Mouse (Mus musculus) gastrocnemius, postnatal 36 days (tissue): ENCODE measurements around the gene Cdk5r2. TPM values are rescaled to one million over a fixed set of nuclear protein-coding genes. Genes with fewer than 3 reads are reported as not detected.
A peak's percentile ranks its signal among the peaks of the same experiment; 100 is the strongest.
"Not testable (repeated sequence)": the region's sequence is repeated elsewhere in the genome, so short reads cannot be mapped to it uniquely, and the experiment has no call there.

ENCODE experiments used
- DNase-seq, 2 experiments: peaks; one replicate each; pipeline ENCODE4 v3.0.0; 2022
- intact Hi-C: fragments of 180-260 bp; cut with DNase I; formaldehyde crosslinking; loops from one replicate; pipeline ENCODE4 v1.15.1; 2025
- long read RNA-seq, 2 experiments: library from polyadenylated mRNA; stranded (forward); transcript quantifications; one replicate each; pipeline ENCODE4 v2.0.0; 2021
- total RNA-seq, 2 experiments: library from RNA; stranded (reverse); gene quantifications; 2 replicates each; pipeline ENCODE4 v1.2.3; 2021

The Cdk5r2 gene
- total RNA-seq: not detected
- long read RNA-seq, experiment 1: 0 reads
- long read RNA-seq, experiment 2: 0 reads

DNA sequence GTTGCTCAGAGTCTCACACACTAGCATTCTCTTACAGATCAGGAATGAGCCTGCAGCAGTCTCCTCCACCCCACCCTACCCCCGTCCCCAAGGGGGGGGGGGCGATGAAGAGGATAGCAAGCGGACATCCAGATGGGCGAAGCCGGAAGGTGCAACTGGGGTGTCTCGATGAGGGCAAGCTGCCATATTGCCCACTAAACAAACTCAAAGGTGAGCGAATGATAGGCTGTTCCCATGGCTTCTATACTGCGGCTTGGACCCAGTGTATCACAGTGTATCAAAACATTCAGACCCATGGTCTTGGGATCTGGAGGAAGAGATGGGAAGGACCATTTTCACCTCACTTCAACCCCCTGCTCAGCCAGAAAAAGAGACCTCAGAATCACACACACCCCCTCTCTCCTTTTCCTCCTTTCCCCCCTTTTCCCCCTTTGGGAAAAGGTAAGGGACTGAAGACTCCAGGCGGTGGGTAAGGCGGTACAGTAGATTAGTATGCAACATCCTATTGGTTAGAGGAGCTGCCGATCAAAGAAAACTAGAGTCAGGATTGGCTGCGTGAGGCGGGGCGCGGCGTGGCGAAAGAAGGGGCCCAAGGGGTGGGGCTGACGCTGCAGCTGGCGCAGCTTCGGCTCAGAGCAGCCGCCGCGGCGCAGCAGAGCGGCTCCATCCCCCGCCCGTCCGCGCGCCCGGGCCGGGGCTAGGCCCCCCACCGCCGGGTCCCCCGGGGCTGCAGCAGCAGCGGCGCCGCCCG, at the start of gene Cdk5r2:
Gene Cdk5r2, plus strand, starts transcription at position 629 of the 751 bp plus-strand sequence.
- intact Hi-C loops: no loop called here

DNA sequence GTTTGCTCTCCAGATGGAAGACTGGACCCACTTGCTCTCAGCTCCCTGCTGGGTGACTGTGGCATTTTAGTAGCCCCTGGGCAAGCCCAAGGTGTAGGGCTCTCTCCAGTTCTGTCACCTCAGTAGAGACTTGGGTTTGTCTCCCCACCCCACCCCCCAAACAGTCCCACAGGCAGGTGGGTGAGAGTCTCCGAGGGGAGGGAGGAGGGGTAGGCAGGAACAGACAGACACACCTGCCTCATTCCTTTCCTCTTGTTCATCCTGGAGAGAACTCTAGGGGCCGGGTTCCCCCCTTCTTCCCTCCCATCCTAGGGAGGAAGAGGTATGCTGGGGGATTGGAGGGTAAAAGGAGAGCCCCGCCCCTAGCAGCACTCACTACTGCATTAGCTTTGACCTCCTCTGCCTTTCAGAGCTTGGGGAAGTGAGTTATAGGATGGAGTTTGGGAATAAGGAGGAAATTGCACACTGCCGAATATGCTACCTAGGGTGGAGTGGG, 49.3 kb upstream of the Cdk5r2 start:
- intact Hi-C loops: no loop called here

More for the DNA sequence above, at the start of gene Cdk5r2:
- peak; percentile 63 to 64 for DNase-seq

DNA sequence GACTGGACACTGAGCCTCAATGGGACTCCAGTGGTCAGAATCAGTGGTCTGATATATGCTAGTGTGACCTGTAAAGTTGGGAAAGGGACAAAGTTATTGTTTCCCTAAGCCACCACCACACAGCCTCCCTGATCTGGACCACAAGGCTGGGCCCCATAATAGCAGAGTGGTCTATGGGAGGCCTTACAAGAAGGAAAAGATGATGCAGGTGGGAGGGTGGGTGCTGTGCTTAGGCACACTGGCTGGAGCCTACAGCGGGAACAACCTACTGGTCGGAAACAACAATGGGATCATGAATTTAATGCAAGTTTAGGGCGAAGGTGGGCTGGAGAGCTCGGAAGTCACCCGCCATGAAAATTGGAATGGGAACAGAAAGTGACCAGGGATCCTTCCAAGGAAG, 48.9 kb upstream of the Cdk5r2 start:
- intact Hi-C loops: loop anchor here (2.0 kb wide), 2 partner anchors 17 to 41 kb away; no protein-coding TSS in a partner anchor
- DNase-seq: no peak

More for the DNA sequence above, 49.3 kb upstream of the Cdk5r2 start:
- no peak for DNase-seq

DNA sequence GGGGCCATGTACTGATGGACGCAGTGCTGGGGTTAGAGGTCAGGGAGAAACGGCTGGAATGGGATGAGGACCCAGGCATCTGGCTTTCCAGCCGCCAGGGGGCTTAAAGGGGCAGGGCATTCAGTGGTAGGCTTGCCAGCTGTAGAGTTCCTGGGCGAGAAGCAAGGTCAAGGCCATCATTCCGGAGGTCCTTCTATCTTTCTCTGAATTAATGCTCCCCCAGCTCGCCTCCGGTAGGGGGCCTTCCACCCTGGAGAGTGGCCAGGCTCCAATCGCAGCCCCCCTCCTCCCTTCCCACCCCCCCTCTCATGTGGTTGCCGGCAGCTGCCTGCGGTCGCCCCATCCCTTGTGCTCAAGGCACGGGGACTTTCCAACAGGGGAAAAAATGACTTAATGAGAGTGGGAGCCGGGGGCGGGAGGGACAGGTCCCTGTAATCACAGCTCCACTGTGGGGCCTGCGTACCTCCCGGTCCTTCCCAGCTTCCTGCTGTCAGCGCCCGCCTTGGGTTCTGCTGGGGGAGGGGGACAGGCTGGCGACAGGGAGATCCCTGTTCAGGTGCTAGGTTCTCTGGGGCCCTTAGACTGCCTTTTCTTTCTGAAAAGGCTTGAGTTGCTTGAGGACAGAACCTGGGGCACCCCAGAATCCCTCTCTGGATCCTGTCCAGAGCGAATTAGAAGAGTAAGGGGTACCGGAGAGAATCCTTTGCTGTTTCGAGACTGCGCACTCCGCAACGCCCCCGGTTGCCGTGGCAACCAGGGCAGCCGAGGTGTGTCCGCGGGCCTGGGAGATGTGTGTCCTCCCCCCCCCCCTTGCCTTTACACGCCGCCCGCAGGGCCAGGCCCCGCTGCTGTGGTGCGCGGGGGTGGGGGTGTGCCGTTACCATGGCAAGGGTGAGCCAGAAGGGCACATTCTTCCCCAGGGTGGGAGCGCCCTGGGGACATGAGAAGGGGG, 48.1 kb upstream of the Cdk5r2 start:
- intact Hi-C loops: loop anchor here (2.0 kb wide), 2 partner anchors 18 to 42 kb away; no protein-coding TSS in a partner anchor
- DNase-seq: no peak

DNA sequence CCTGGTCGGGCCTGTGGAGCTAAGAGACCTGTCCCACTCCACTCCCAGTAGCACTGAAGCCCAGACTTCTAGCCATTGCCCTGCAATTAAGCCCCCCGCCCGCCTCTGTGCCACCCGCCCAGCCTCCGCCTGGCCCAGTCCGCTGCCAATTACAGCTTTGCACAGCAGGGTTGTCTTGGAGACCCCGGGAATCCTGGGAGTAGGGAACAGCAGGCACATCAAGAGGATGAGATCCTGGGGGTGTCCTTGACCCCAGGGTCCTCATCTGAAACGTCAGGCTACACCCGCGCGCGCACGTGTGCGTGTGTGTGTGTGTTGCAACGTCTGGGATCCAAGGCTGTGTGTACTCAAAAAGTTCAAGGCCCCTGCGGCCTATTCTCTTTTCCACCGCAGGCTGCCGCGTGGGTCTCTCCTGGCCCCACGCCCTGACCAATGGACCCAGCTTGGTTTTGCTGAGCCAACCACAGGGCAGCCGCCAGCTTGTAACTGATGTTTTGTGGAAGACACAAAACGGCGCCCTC, 47.1 kb upstream of the Cdk5r2 start:
- intact Hi-C loops: loop anchor here (2.0 kb wide), 2 partner anchors 19 to 43 kb away; no protein-coding TSS in a partner anchor
- no peak for DNase-seq

DNA sequence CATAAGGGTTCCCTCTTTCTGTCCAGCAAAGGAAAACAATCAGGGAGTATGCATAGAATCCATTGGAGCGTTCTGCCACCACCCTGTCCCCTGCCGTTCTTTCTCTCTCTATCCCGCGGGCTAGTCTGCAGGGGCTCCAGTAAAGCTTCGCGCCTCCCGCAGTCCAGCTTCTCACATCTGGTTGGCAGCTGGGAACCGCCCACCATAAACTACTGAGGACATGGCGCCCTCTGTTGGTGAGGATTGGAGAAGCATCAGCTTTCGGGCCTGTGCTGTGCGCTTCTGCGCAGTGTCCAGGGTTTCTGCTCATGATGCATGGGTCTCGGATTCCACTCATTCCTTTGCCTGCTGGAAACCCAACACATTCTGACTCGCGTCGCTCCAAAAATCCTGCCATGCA, 46.7 kb upstream of the Cdk5r2 start:
- peak; percentile 86 to 89 for DNase-seq
- intact Hi-C loops: no loop called here

DNA sequence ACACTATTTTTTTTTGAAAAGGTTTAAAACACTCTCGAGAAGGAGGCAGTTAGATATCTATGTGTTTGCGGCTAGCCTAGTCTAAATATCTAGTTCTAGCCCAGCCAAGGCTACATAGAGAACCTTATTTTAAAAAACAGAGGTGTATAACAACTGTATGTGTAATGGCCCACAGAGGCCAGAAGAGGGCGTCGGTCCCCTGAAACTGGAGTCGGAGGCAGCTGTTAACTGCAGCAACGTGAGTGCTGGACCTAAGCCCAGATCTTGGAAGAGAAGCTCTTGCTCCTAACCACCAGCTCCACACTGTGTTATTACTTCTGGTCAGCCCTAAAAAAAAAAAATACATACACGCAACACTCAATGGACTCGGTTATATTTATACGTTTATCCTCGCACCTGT, 45.7 kb upstream of the Cdk5r2 start:
- intact Hi-C loops: no loop called here
- DNase-seq: no peak

DNA sequence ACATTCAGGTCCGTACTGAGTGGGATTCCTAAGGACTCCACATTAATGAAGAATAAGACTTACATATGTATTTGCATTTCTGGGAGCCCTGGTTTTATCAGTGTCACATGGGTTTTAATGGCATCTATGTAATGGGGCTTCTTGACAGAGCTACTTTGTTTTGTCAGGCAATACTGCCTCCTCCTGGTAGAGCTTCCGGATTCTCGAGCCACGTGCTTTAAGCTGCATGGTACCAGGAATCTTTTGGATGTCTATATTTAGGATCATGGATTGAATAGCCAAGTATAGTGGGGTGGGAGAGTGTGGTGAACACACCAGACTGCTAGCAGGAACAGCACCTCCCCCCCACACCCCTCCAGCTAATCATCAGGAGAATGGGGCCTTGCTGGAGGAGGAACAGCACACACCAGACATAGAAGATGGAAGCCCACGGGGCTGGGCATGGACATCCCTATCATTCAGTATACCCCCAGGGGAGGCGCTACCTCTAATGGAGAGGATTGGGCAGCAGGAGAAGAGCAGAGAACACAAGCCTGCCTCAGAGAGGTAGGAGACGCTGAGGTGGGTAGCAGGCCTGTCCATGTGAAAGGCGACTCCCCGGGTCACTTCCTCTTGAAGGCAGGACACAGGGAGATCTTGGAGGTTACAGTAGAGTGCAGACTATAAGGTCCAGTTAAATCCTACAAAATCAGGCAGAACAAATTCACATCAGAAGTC, 39.6 kb upstream of the Cdk5r2 start:
- DNase-seq: no peak
- intact Hi-C loops: no loop called here

DNA sequence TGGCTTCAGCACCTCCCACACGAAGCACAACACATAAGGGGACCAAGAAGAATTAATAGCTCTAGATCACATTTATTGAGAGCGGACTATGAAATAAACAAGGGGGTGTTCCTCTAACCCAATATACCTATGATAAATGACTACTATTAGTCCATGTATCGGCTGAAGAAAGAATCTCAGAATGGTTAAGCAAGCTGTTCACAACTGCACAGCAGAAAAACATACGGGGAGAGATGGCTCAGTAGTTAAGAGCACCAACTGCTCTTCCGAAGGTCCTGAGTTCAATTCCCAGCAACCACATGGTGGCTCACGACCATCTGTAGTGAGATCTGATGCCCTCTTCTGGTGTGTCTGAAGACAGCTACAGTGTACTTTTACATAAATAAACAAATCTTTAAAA, 38.8 kb upstream of the Cdk5r2 start:
- DNase-seq, intact Hi-C loops: not testable (repeated sequence)

DNA sequence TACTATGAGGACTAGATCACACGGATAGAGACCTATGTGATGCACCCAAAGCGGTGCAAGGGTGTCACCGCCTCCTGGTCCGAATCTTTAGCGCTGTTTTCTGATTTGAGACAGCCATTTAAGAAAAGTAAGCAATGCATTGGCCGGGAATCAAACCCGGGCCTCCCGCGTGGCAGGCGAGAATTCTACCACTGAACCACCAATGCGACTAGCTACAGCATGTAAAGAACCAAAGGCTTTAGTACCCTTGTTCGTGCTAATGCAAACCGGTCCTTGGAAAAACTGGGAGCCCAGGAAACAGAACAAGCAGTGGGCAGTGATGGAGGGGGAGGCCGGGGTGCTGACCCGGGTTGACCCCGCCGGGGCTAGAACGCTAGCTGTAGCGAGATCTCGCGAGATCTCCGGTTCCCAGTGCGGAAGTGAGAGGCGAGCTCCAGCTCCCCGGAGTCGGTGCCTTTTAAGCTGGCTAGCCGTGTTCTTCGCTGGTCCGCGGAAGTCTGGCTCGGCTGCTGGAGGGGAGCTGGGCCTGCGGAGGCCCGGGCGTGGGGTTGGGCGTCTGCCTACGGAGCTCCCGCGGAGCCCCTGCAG, 38.0 kb upstream of the Cdk5r2 start:
- DNase-seq: peak; percentile 84 to 89
- intact Hi-C loops: no loop called here

DNA sequence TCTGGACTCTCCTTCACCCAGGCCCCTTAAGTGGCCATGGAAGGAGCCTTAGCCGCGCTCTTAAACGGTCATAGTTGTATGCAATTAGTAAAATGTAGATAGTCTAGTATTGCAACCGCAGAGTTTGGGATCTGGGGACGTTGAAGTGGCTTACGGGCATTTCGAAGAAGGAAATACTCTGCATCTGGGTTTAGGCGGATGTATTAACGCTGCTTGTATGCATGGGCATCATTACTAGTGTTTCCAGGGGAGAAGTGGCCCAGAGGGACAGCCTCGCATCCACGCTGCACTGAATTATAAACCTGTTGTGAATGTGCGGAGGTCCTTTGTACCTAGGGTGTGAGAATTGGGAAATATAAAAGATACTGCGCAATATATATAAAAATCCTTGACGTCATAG, 37.5 kb upstream of the Cdk5r2 start:
- intact Hi-C loops: no loop called here

DNA sequence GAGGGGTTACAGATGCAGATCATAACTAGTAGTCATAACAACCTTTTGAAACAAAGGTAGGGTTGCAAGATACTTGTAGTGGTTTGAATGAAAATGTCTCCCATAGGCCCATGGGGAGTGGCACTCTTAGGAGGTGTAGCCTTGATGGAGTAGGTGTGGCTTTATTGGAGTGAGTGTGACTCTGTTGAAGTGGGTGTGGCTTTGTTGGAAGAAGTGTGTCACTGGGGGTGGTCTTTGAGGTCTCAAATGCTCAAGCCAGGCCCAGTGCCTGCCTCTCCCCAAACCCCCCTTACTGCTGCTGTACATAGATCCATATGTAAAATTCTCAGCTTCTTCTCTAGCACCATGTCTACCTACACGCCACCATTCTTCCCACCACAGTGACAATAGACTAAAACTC, 36.2 kb upstream of the Cdk5r2 start:
- DNase-seq: no peak
- intact Hi-C loops: no loop called here

More for the DNA sequence above, 37.5 kb upstream of the Cdk5r2 start:
- DNase-seq: no peak

DNA sequence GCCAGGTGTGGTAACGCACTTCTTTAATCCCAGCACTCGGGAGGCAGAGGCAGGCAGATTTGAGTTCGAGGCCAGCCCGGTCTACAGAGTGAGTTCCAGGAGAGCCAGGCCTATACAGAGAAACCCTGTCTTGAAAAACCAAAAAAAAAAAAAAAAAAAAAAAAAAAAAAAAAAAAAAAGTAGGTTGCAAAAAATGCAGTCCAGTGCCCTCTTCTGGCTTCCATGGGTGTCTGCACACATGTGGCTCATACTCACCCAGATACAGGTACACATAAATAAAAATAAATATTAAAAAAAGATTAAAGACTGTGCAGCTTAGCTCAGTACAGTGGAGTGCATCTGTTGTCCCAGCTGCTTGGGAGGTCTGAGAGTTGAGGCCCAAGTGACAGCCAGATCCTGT, 31.1 kb upstream of the Cdk5r2 start:
- DNase-seq, intact Hi-C loops: not testable (repeated sequence)

DNA sequence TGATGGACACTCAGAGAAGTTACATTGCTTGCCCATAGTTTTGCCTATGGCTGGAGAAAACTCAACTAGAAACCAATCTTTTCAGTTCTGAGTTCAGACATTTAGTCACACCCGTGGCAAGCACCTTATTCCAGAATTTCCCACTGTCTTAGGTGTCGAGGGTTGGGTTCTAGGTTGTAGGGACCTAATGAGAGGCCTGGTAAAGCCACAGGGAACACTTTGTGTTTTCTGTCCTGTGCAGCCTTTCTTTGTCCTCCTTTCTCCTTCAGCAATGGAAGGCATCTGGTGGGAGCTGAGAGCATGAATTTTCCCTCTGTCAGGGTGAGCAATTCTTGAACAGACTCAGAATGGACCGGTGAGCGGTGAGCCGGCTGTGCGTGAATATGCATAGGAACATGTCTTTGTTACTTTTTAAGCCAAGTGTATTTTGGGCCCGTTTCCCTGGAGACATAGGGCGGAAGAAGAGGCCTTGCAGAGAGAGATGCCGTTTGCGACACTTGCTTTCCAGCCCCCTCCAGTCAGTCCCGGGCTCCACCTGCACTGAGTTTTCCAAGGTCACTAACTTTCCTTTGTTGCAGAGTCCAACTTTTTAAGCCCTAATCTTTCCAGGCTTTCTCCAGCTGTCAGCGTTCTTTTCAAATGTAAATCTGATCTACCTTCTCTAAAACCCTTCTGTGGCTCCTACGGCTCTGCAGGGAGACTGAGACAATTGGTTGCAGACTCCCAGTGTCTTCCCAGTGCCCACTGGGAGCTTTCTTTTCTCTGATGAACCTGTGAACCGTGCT, 30.0 kb upstream of the Cdk5r2 start:
- DNase-seq: no peak
- intact Hi-C loops: no loop called here

DNA sequence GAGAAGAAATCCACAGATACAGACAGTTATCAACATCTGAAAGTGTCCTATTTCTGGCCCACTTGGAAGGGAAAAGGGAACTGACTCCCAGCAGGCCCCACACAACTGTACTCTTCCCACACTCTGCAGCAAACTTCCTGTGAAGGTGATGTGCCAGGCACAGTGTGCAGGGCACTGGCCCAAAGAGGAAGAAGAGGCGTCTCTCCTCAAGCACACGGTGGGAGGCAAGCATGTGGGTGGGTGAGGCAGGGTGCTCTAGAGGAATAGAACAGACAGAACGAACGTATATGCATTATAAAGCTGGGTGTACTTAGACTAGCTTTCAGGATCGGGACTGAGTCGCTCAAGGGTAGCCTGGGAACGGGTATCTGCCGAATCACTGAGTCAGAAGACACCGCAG, 24.7 kb upstream of the Cdk5r2 start:
- intact Hi-C loops: no loop called here
- no peak for DNase-seq

DNA sequence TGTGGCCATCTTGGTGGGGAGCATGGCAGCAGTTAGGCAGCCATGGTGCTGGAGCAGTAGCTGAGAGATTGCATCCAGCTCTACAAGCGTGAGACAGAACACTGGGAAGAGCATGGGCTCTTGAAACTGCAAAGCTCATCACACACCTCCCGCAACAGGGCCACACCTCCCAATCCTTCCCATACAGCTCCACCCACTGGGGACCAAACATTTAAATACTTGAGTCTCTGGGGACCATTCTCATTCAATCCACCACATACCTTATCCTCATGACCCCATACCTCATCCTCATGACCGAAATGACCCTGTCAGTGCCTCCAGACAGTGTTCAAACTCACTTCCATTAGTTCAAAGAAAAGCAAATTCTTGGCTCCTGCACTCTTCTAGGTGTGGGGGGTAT, 21.5 kb upstream of the Cdk5r2 start:
- DNase-seq: no peak

DNA sequence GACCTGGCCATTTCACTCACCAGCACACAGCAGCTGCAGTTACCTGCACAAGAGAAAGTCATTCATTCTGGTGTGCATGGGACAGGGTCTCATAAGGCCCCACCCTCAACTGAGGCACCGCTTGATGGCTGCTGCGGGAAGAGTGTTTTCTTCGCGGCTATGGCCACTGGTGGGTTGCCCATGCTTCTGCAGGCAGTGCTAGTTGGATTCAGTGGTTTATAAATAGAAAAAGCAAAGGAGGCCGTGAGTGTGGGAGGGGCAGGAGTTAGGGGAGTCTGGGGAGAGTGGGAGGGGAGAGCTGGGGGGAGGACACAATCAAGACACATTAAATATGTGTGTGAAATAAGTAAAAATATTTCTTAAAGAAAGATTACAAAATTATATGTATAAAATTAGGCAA, 11.6 kb upstream of the Cdk5r2 start:
- DNase-seq: no peak
- intact Hi-C loops: no loop called here

More for the DNA sequence above, 21.5 kb upstream of the Cdk5r2 start:
- intact Hi-C loops: no loop called here

DNA sequence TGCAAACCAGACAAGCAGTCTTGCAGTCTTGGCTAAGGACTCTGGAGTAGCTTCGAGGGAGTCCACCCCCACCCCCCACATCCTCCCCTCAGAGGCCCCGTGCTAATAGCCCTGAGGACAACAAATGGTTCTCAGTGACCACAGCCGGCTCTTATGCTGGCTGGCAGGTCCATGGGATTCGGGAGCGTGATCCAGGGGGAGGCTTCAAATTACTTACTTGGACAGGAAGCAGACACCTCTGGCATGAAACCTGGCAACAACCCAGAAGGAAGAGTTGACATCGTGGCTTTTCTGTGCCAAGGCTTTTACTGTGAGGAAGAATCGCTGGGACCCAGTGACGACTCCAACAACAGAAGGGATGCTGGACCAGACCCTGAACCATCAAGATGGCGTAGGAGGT, 8.4 kb upstream of the Cdk5r2 start:
- intact Hi-C loops: no loop called here
- DNase-seq: no peak

DNA sequence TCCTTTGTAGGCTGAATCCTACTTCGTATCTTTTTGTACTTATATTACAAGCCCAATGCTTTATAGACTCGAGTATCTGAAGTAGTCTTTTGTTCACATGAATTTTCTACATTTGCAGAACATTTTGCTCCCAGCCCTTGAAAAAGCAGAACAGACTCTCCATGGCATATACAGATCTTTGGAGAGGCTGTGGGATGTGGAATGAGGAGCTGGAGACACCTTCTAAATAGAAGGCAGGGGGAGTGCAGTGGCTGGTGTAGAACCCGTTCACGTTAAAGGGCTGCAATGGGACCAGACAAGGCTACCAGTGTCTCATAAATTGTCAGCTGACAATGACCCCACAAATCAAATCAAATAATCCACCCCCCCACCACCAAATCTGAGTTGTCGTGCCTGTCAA, 5.8 kb upstream of the Cdk5r2 start:
- no peak for DNase-seq
- intact Hi-C loops: no loop called here
